Mouse (Mus musculus) stomach, postnatal 0 days (tissue): Measurements from ENCODE around the gene Zfp385a.

Experiments used
- CTCF ChIP-seq: IDR thresholded peaks from 2 replicates; pipeline ENCODE4 v1.5.1; 2016; ENCODE audit warnings: antibody characterized with exemption, low read depth, mild to moderate bottlenecking, moderate library complexity
- EP300 ChIP-seq: optimal IDR thresholded peaks from 2 replicates; pipeline ENCODE3; 2016; ENCODE audit warnings: antibody characterized with exemption

GRCm38 (mm10) chr15:103338829-103339165 is 1.1 kb downstream of the Zfp385a start:
- TF ChIP-seq CTCF (no peak), EP300 (no peak)
